Mouse (Mus musculus) retina, postnatal 1 day (tissue): ENCODE results near the gene Dnm3.

Experiments used
- DNase-seq: peaks from one replicate; pipeline ENCODE4 v3.0.0-alpha.2; 2012

The Dnm3 gene

DNA sequence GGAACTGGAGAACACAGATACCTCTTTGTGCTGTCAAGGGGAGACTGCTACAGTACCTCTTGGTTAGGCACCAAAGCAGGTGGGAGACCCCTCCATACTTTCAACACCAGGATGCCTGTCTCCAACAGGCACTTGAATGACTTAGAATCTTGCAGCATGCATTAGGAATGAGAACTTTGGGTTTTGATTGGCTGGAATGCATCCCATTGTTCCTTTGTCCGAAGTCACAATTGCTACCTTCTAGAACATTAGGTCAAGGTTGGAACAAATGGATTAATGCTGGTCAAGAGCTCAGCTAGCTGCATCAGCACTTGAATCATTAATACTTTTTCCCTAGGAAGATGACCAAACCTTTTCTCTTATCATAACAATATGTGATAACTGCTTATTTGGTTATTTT lies 498.3 kb downstream of the Dnm3 start, which contains the start of gene 4930558K02Rik:
4930558K02Rik (minus strand) TSS at position 101 of the 400 bp plus-strand sequence.
- no peak for DNase-seq

DNA sequence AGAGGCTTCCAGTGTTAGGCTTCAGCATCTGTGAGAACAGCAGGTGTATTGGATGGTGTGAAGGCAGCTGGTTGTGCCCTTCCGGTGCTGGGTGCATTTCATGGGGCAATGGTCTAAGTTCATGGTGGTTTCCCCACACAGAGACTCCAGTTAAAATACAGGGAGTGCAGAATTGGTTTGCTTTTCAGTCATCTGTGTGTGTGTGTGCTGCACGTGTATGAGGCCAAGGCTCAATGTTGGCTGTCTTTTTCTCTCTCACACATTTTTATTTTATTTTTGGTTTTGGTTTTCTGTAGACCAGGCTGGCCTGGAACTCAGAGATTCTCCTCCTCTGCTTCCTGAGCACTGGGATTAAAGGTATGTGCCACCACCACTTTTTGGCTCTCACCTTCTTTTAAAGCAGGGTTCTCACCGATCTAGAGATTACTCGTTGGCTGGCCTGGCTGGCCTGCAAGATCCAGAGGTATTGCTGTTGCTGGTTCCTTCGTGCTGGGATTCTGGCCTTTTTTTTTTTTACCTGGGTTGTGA lies 499.6 kb downstream of the Dnm3 start:
- DNase-seq = no peak

DNA sequence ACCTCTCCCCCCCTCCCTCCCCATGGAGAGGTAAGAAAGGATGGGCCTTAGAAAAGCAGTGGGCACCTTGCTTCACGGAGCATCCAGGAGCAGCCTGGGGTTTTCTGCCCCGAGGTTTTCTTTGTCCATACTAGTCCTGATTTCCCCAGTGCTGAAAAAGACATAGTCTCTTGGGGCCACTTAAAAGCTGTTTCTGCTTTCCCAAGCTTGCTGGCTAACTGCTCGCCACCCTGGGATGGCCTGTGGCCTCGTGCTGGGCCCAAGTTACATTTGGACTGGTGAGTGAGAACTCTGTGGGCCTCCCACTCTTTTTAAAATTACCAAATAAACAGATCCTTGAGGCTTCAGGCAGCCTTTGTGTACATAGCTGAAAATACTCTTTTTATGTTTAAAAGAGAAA lies 500.5 kb downstream of the Dnm3 start:
- no peak for DNase-seq

DNA sequence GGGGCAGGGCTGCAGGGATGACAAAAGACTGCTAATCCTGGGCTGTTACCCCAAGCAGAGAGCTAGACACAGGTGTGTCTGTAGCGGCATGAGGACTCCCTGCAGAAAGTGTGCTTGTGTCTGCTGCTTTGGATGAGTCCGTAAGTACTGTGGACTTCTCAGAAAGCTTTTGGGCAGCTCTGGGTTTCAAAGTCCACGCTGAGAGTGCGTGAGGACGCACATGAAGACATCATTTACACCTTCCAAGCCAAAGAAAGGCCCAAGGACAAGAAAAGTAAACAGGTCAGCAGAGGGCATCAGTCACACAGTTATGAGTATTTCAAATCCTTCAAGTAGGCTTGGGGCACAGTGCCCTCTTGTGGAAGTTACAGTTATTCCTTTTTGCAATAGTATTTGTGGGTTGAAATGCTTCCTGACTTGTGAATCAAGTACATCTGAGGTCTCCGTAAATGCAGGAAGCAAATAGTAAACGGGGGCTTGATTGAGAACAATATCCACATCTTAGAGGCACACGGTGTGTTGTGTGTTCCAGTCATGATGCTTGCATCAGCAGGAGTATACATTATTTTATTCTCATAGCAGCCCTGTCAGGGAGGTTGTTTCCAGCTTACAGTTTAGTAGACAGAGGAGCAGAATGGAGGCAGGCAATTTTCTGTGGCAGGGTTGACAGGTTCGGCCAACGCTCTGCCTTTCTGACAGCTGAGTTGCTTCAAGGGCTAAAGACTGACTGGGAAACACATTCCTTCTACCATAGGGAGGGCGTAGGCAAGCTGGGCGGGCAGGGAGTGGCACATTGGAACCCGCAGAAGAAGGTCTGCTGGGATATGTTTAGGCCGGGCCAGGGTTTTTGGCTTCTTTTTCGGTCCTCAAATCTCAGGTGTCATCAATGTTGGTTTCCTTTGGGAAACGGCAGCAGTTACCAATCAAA lies 501.3 kb downstream of the Dnm3 start:
- DNase-seq = peak; percentile 87

DNA sequence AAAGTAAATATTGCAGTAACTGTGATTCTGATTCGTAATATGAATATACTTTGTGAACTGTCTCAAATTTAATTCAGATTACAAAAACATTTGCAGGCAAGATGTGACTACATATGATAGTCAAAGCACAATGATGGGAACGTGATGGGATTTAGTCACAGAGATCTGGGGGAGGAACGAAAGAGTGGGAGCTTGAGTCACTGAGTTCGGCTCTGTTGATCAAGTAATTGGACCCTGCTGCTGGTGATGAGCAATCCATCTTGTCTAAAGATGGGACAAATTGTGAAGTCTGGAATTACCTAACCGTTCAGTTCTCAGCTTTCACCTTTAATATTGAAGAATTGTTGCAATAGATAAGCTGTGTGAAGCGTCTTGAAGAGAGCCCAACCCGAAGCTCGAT lies 505.6 kb downstream of the Dnm3 start:
- DNase-seq = no peak

DNA sequence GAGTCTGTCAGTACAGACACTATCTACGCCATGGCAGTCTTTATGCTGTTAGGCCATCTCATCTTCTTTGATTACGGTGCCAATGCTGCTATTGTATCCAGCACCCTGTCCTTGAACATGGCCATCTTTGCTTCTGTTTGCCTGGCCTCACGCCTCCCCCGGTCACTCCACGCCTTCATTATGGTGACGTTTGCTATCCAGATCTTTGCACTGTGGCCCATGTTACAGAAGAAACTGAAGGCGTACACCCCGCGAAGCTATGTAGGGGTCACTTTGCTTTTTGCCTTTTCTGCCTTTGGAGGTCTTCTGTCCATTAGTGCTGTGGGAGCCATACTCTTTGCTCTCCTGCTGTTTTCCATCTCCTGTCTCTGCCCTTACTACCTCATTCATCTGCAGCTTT lies 507.0 kb downstream of the Dnm3 start:
- no peak for DNase-seq

DNA sequence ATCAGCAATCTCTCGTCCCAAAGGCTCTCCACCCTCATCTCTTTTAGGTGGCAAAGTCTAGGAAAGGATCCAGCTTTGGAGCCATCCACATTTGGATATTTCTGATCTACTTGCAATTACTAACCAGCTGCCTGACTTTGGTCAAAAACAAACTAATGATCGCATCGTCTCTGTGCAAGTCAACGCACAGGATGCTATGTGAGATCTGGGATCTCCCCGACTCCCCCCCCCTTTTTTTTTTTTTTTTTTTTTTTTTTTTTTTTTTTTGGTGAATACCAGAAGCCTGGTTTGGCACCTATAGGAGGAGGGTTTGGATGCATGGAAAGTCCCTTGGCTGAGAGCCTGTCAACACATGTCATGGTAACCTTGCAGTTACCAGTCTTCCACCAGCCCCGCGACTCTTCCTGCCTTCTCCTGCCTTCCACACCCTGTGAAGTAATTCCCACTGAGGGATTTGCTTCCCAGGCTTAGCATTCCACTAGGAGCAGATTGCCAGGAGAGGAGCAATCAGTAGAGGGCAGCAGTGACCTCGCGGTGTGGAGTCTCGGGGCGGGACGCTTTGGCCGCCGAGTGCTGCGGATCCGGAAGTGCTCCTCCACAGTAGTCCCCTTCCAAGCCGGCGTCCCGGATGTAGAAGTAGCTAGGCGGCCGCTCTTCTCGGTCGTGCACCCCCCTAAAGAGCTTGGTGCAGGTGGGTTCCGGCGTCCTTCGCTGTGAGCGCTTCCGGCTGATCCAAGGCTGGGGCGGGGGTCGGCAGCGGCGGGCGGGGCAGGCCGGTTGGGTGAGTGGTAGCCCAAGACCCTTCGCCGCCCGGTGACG lies 509.0 kb downstream of the Dnm3 start, which contains the start of gene Pigc:
Pigc (plus strand) TSS at position 598 of the 819 bp plus-strand sequence.
- peak; percentile 98 for DNase-seq

DNA sequence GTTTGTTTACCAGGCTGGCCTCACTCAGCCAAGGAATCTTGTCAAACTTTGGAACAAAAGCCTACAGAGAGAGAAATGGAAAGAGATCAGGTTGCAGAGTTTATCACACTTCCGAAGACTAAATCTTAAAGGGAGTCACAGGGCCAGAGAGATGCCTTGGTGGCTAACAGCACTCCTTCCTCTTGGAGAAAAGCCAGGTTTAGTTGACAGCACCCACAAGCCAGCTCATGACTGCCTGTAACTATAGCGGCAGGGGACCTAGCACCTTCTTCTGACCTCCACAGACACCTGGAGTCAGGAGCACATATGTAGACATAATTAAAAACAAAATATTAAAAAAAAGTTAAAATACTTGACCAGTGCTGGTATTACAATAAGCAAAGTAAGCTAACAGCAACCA lies 509.9 kb downstream of the Dnm3 start:
- no peak for DNase-seq

DNA sequence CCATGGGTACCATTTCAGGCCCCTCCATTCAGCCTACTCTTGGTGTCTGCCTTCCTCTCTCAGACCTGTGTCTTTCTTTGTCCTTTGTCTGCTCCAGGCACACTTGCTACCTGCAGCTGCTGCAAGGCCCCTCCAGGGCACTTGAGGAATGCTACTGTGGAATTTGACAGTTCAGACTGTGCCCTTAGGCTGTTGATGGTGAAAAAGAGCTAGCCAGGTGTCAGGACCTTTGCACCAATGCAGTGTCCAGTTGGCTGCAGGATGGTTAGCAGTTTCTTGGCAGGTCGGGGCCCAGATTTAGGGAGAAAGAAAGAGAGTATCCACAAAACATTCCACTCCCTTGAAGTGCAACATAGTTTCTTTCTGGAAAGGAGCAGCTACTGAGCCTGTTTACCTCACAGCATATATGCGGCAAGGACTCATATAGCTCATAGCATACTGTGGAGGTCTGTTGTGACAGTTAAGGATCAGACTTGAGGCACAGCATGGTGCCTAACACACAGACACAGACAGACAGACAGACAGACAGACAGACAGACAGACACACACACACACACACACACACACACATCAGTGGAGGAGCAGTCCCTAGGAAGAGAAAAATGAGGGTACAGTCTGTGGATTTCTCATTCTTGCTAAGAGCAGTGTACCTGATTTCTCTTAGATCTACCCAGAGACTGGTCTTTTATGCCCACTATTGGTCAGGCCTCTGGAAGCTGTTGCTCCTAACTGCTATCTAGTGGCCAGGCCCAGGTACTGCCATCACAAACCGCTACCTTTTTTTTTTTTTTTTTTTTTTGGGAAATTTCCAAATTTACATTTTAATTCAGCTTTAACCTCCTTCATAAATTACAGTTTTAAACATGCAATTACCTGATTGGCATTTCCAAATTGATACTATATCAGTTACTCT lies 515.1 kb downstream of the Dnm3 start:
- peak; percentile 62 for DNase-seq

DNA sequence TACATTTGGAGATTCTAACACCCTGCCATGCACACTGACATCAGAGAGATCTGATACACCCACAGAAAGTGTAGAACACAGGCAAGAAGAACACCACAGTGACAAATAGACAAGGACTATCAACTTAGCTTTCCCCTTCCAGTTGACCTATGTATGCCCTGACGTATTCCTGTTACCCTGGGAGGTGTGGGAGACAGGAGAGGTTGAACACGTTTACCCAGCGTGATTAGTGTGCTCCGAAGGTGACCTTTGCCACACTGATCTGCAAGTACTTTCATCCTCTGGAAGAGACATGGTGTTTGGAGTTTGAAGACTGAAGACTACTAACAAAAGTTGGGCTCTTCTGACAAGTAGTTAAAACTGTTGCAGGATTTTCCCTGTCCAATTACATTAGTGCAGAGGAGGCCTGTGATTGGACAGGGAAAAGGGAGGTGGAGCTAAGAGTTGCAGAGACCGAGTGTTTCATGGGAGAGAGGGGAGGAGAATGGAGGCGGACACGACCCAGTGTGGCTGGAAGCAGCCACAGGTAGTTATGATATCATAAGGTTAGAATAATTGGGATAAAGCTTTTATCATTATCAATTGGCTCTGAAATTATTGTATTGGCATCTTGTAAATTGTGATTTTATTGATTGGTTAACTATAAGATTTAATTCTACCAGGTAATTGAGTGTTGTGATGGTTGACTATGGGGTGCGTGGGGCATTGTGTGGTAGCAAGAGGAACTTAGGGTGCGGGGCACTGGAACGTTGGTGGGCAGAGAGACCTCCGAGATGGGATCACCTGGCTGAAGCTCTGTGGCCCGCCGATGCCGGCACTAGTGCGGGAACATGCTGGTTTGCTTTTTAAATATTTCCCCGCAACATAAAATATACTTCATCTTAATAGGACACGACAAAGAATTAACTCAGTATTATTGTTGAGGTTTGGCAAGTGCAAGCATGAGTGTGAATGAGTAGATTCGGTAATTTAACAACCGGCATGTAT lies 519.6 kb downstream of the Dnm3 start:
- DNase-seq = no peak

DNA sequence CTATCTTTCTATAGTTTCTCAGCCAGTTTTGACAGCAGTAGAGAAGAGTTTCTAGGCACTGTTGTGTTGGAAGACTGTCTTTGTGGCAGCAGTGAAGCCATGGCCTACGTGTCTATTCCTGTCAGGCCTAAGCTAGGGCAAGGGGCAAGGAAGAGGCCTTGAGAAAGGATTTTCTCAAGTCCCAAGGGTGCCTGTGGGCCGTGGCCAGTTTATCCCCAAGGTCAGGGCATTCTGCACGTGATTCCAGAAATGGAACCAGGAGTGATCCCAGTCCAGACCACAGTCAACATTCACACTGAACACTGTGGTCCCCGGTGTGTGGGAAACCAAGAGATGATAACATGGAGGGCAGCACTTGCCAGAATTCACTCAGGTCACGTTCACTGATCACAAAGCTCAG lies 522.0 kb downstream of the Dnm3 start:
- DNase-seq = no peak

DNA sequence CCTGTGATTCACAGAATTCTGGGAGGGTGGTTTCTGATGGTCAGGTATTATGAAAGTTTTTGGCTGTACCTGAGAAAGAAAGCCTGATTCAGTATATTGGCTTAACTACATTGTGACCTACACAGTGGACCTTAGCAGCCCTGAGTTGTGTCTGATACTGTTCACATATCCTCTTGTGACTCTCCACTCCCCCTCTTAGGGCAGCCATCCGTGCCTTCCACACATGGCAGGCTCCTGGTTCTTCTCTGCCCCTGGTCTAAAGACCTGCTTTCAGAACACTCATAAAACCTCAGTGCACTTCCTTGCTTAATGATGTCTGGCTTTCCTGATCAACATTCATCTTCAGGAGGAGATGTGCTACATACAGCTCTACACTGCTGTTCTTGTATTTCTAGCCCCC lies 525.2 kb downstream of the Dnm3 start:
- DNase-seq = no peak

DNA sequence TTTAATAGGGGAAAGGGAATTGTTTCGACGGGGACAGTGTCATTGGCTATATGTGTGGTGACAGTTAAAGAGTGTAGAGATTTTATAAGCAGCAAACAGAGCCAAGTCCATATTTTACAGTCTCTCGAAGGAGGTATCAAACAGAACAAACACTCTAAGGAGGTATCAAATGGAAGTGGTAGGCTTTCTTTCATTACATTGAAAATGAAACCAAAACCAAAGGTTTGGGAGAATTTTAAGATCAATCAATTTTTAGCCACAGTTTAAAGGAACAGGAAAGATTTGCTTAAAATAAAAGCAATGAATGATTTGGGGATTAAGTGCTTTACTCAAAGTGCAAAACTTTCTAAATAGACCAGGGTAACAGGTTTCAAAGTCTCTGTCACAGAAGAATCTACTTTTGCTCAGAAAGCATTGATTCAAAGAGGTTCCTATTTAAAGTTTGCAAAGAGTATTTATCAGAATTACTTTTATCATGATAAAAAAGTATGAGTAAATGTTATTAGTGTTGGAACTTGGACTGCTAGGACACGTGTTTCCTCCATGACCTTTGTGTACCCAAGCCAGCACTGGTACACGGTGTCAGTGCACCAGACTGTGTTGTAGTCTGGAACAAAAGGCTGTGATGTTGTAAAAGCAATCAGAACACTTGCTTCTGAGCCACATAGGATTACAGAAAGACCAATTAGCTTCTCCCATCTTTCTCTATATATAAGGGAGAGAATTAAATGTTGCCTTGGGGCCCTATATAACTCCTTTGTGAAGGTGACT lies 526.6 kb downstream of the Dnm3 start:
- DNase-seq = no peak

DNA sequence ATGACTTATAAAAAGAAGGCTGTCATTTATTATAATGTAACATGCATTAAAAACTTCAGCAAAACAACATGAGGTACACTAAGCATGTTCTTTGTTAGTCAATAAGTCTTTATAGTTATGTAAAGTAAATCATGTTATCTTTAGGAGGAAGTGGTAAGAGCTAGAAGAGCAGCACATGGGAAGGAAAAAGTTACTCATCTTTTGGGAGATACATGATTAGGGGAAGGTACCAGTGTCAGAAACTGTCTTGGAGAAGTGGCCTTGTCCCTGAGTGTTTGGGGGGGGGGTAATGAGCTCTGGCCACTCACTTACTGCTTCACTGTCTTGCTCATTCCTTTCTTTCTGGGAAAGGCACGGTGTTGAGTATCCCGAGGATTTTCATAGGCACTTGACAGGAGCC lies 535.8 kb downstream of the Dnm3 start:
- DNase-seq = no peak
